Mouse (Mus musculus): ENCODE measurements at regions not wholly inside any gene's neighbourhood (a gene's known extent, or its start where the extent isn't known, plus 50 kb on each side); places are given as distances from the start of the nearest gene placed in this dataset.
A peak's percentile ranks its signal among the peaks of the same experiment; 100 is the strongest.

DNA sequence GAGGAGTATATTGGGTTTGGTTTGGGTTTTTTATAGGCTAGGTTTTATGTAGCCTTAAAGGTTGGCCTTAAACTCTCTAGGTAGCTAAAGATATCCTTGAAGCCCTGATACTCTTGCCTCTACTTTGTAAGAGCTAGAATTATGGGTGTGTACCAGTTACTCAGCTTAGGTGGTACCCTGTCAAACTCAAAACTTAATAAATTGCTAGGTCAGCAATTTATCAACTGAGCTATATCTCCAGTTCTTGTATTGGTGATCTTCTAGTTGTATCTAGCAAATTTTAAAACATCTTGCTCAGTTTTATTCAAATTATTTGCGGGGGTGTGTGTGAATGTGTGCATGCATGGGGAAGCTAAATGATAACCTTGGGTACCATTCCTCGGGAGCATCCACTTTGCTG is 225.4 kb upstream of the Rnf32 start:
- no peak overlapping the region for H3K9ac ChIP-seq (replicated peaks; ENCODE audit: low read depth, low read length)
- no peak overlapping the region for H3K4me3 ChIP-seq (ENCODE audit: low read depth, low read length)
- 59% methylated on average over 2 of the region's 2 CpGs for WGBS
- TF ChIP-seq CTCF (IDR thresholded peaks at IDR 0.05; ENCODE audit: low read depth) (no peak), EP300 (IDR thresholded peaks at IDR 0.05; ENCODE audit: low read depth) (no peak)
- ATAC-seq (ENCODE audit: insufficient read depth, low read depth) (no peak), DNase-seq (ENCODE audit: low spot score) (no peak)
- H3K36me3 ChIP-seq (replicated peaks; ENCODE audit: control insufficient read depth, insufficient read depth, low read length): no peaks in the 10 kb centered on the region
- H3K4me1 ChIP-seq (ENCODE audit: control insufficient read depth, insufficient read depth): no peaks in the 10 kb centered on the region
- H3K27me3 ChIP-seq (ENCODE audit: control insufficient read depth, insufficient read depth, low read length): no peaks in the 10 kb centered on the region
- H3K9me3 ChIP-seq (replicated peaks; ENCODE audit: control insufficient read depth, low read length): no peaks in the 10 kb centered on the region
- H3K27ac ChIP-seq (ENCODE audit: low read depth): no peak overlapping the region
- H3K4me2 ChIP-seq (ENCODE audit: low read depth, low read length): no peak overlapping the region

DNA sequence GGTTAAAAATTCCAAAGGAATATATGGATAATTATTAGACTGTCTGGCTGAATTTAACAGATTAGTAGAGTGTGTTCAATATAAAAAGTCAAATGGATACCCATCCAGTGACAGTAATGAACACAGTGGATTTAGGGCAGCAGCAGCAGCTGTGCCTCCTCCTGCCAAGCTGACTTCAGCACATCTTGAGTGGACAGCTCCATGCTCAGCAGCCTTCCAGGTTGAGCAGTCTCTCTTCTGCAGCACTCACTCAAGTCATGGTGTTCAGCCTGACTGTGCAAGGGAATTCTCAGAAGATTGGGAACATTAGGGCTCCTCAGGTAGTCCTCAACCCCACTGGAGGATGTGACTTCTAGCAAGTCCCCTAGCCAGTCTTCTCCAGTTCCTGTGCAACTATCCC is 240.8 kb upstream of the Rnf32 start:
- Histone ChIP-seq H3K4me3 (ENCODE audit: low read depth, low read length) (no peak overlapping the region), H3K27ac (ENCODE audit: low read depth) (no peak overlapping the region), H3K4me1 (ENCODE audit: control insufficient read depth, insufficient read depth) (no peaks in the 10 kb centered on the region), H3K4me2 (ENCODE audit: low read depth, low read length) (no peak overlapping the region), H3K36me3 (replicated peaks; ENCODE audit: control insufficient read depth, insufficient read depth, low read length) (no peaks in the 10 kb centered on the region), H3K9me3 (replicated peaks; ENCODE audit: control insufficient read depth, low read length) (no peaks in the 10 kb centered on the region), H3K27me3 (ENCODE audit: control insufficient read depth, insufficient read depth, low read length) (no peaks in the 10 kb centered on the region), H3K9ac (replicated peaks; ENCODE audit: low read depth, low read length) (no peak overlapping the region)
- ATAC-seq (ENCODE audit: insufficient read depth, low read depth) (no peak), DNase-seq (ENCODE audit: low spot score) (peak; percentile 20)
- no peak for TF ChIP-seq EP300 (IDR thresholded peaks at IDR 0.05; ENCODE audit: low read depth)
- no peak for TF ChIP-seq CTCF (IDR thresholded peaks at IDR 0.05; ENCODE audit: low read depth)

DNA sequence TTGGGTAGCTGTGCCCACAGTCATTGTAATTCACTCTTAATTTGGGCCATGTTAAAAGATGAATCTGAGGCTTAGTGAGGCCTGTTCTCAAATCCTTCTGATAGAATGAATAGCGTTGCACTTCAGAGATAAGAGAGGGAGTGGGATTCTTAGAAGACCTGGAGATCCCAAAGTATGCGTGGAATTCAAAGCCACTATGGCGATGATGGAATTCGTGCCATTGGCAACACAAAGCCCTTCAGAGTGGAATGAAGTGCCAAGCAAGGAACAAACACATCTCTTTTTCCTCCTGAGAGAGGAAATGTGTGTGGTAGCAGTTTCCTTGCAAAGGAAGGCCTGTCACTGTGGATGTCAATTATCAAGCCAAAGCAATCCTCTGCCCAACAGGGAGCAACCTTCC is 248.3 kb upstream of the Rnf32 start:
- no peaks in the 10 kb centered on the region for H3K27me3 ChIP-seq (ENCODE audit: control insufficient read depth, insufficient read depth, low read length)
- TF ChIP-seq EP300 (IDR thresholded peaks at IDR 0.05; ENCODE audit: low read depth) (no peak), CTCF (IDR thresholded peaks at IDR 0.05; ENCODE audit: low read depth) (no peak)
- H3K9me3 ChIP-seq (replicated peaks; ENCODE audit: control insufficient read depth, low read length): no peaks in the 10 kb centered on the region
- no peak overlapping the region for H3K9ac ChIP-seq (replicated peaks; ENCODE audit: low read depth, low read length)
- no peak overlapping the region for H3K4me3 ChIP-seq (ENCODE audit: low read depth, low read length)
- H3K36me3 ChIP-seq (replicated peaks; ENCODE audit: control insufficient read depth, insufficient read depth, low read length): no peaks in the 10 kb centered on the region
- 25% methylated on average over 4 of the region's 4 CpGs for WGBS
- no peak for DNase-seq (ENCODE audit: low spot score)
- no peaks in the 10 kb centered on the region for H3K4me1 ChIP-seq (ENCODE audit: control insufficient read depth, insufficient read depth)
- H3K27ac ChIP-seq (ENCODE audit: low read depth): no peak overlapping the region
- ATAC-seq (ENCODE audit: insufficient read depth, low read depth): no peak
- no peak overlapping the region for H3K4me2 ChIP-seq (ENCODE audit: low read depth, low read length)

DNA sequence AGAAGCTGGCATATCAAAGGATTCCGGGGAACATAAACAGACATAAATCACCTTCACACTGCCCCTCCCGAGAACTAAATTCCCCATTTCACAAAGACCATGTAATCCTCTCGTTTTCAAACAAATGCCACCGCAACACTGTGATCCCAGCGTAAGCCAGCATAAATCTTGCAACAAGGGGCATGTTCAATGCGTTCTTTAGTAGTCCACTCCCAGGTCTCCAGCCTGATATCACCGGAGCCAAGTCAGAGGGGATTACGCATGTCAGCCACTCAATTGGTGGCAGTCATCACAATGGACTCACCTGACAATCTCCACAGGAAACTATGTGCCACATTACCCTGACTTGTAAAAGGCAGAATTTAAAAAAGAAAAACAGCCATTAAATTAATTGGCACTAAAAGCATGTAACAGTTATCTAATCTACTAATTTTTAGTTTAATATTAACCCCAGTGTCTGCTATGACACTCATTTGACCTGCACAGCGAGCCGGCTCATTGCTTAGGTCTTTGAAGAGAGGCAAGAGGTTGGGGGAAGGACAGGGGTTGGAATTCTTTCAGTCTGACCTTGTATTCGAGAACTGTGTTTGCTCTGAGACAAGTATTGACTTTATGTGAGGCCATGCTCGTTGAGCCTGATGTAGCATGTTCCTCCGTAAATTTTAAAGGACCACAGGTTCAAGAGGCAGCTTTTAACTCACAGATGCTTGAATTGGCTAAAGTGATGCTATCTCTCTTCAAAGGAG is 252.0 kb upstream of the Rnf32 start:
- no peak overlapping the region for H3K4me2 ChIP-seq (ENCODE audit: low read depth, low read length)

DNA sequence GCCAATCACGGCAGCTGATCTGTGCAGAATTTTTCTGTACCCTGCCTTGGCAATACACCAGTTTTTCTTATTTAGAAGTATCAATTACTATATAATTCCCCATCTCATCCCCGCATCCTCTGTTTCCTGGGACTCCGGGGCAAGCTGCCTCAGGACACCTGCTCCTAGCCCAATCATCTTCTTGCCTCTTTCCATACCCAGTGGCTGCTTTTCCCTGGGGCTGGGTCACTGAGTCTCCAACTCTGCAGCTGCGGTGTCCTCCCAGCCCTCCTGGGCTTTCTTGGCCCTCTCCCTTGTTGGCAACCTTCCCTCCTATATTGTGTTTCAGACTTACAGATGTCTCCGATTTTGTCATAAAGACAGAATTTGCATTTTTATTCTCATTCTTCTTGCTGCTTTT is 254.8 kb upstream of the Rnf32 start:
- Histone ChIP-seq H3K36me3 (replicated peaks; ENCODE audit: control insufficient read depth, insufficient read depth, low read length) (no peaks in the 10 kb centered on the region), H3K27me3 (ENCODE audit: control insufficient read depth, insufficient read depth, low read length) (no peaks in the 10 kb centered on the region), H3K4me3 (ENCODE audit: low read depth, low read length) (no peak overlapping the region), H3K4me1 (ENCODE audit: control insufficient read depth, insufficient read depth) (no peaks in the 10 kb centered on the region), H3K27ac (ENCODE audit: low read depth) (no peak overlapping the region), H3K4me2 (ENCODE audit: low read depth, low read length) (no peak overlapping the region), H3K9ac (replicated peaks; ENCODE audit: low read depth, low read length) (no peak overlapping the region), H3K9me3 (replicated peaks; ENCODE audit: control insufficient read depth, low read length) (no peaks in the 10 kb centered on the region)
- DNase-seq (ENCODE audit: low spot score) (no peak), ATAC-seq (ENCODE audit: insufficient read depth, low read depth) (no peak)
- no peak for TF ChIP-seq EP300 (IDR thresholded peaks at IDR 0.05; ENCODE audit: low read depth)
- 82% methylated on average over 5 of the region's 5 CpGs for WGBS

More for the DNA sequence above, 252.0 kb upstream of the Rnf32 start:
- no peaks in the 10 kb centered on the region for H3K4me1 ChIP-seq (ENCODE audit: control insufficient read depth, insufficient read depth)
- 66% methylated on average over 13 of the region's 13 CpGs for WGBS
- no peaks in the 10 kb centered on the region for H3K36me3 ChIP-seq (replicated peaks; ENCODE audit: control insufficient read depth, insufficient read depth, low read length)
- ATAC-seq (ENCODE audit: insufficient read depth, low read depth): no peak
- DNase-seq (ENCODE audit: low spot score): no peak
- no peak overlapping the region for H3K4me3 ChIP-seq (ENCODE audit: low read depth, low read length)
- no peak overlapping the region for H3K9ac ChIP-seq (replicated peaks; ENCODE audit: low read depth, low read length)
- H3K27ac ChIP-seq (ENCODE audit: low read depth): no peak overlapping the region
- no peaks in the 10 kb centered on the region for H3K9me3 ChIP-seq (replicated peaks; ENCODE audit: control insufficient read depth, low read length)
- no peaks in the 10 kb centered on the region for H3K27me3 ChIP-seq (ENCODE audit: control insufficient read depth, insufficient read depth, low read length)
- TF ChIP-seq EP300 (IDR thresholded peaks at IDR 0.05; ENCODE audit: low read depth) (no peak), CTCF (IDR thresholded peaks at IDR 0.05; ENCODE audit: low read depth) (no peak)

All from heart, postnatal 0 days (tissue).